Mouse (Mus musculus): ENCODE measurements around the gene P2rx3. TPM values are rescaled to one million over a fixed set of nuclear protein-coding genes. Genes with fewer than 3 reads are reported as not detected.
A peak's percentile ranks its signal among the peaks of the same experiment; 100 is the strongest.

The P2rx3 gene
- total RNA-seq (2021) = under 1 TPM; 0.14 to 0.24 TPM

DNA sequence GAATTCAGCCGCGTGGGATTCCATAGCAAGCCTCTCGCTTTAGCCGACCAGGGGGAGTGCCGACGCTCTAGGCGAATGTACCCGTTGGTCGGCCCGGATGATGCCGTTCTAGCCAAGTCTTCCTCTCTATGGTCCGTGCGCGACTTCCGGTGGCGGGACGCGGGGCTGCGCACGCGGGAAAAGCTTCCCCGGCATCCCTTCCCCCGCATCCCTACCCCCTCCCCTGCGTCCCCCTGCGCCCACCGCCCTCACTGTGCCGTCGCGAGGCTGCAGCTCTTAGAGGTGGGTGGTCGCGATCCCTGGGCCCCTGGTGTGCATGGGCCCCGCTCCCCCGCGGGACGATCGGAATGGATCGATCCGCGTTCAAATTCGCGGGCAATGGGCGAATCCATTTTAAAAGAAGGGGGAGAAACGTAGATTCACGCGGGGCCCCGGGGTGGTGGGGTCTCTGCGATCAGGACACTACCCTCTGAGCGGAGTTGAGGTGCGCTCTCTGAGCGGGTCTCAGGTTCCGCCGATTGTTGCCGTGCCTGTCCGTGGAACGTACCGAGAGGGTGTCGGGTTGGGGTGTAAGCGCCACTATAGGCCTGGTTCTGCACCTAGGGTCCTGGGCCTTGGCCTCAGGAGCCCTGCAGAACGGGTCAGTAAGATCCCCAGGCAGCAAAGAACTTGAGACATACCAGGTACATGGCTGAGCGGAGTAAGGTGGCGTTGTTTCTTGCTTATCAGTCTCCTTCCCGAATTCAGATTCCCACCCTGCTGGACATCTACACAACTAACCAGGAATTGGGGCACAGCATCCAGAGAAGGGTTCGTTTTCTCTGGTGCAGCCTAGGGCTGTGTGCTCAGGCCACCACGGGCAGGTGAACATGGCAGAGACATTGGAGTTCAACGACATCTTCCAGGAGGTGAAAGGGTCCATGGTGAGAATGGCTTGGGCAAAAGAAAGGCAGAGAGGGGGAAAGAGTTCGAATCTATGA, at the start of gene P2rx3, which contains the start of gene Ssrp1:
P2rx3 (minus strand) TSS at position 416 of the 980 bp plus-strand sequence.
Ssrp1 (plus strand) TSS at position 188 of the 980 bp plus-strand sequence.
- peak; percentile 94 for DNase-seq

- no peak for DNase-seq
Measured at GRCm38 (mm10) chr2:85073751-85074150, 36.5 kb upstream of the P2rx3 start.

DNA sequence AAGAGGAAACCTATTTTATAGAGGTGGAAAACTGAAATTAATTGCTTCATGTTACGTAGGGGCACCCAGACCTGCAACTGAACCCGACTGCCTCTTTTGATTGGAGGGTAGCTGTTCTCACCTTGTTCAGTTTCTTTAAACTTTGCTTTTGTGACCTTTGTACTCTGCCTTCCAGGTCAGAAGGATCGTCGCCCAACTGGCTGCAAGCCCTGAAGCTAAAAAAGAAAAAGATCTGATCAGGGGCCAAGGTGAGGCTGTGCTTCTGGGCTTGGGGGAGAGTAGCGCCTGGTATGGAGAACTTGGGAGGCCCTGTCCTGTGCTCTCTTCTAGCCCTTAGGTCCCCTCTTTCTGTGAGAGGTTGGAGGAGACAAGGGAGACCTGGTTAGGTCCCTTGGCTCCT, 34.7 kb upstream of the P2rx3 start:
- DNase-seq = no peak

DNA sequence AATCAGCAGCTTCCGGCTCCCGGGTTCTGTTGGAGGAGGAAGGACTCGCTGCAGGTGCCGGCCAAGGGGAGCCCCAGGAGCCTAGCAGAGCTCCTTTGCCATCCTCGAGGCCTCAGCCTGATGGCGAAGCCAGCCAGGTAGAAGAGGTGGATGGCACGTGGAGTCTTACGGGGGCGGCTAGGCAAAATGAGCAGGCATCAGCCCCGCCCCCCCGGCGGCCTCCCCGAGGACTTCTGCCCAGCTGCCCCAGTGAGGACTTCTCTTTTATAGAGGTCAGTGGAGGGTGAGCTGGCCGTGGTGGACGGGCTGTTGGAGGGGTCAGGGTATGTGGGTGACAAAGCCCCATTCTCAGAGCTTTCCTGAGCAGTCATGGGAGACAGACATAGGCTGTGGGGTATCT, 32.8 kb upstream of the P2rx3 start:
- DNase-seq = no peak

DNA sequence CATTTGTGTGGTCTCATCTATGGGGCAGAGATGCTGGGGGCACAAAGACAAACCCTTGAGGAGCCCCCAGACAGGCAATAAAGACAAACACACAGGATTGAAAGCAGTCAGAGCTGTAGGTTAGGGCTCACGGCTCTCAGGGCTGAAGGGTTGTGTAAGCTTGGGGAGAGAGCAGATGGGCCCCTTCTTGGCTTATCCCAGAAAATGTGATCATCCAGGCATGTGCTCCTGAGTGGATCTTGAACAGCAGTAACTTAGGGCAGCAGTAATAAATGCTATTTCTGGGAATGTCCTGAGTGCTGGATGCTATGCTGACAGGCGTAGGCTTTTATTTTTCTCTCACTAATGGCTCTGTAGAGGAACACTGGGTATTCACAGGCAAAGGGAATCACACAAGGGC, 31.4 kb upstream of the P2rx3 start:
- no peak for DNase-seq

DNA sequence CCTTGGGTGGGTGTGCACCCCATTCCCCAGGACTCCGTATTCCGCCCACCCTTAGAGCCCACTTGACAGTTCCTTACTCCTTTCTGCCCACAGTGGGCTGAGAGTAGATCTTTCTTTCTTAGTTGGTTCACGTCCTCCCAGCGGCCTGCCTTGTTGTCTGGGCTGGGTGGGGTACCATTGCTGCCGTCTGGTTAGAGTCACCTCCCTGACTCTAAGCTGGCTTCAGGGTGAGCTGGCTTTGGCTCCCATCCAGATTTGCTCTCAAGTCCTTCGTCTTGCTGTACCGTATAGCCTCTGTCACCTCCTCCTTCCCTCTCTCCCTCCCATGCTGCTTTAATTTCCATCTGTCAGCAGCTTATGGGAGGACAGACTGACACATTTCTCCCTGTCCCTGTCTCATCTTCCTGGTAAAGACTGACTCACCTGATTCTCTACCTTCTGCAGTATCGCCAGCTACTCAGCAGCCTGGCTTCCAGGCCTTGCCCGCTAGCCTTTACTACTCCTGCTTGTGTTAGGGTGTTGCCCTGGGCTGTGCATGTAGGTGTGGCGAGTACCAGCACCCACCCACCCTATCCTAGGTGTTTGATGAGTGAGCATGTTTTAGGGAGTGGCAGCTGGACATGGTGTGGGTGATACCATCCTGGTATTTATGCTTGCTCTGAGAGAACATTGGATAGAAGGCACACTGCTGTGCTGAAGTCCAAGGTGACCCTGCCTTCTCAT, 30.8 kb upstream of the P2rx3 start:
- no peak for DNase-seq

GRCm38 (mm10) chr2:85066937-85067336, 29.7 kb upstream of the P2rx3 start:
- no peak for DNase-seq

- DNase-seq = peak; percentile 17
Measured at GRCm38 (mm10) chr2:85065141-85065875, 28.0 kb upstream of the P2rx3 start.

DNA sequence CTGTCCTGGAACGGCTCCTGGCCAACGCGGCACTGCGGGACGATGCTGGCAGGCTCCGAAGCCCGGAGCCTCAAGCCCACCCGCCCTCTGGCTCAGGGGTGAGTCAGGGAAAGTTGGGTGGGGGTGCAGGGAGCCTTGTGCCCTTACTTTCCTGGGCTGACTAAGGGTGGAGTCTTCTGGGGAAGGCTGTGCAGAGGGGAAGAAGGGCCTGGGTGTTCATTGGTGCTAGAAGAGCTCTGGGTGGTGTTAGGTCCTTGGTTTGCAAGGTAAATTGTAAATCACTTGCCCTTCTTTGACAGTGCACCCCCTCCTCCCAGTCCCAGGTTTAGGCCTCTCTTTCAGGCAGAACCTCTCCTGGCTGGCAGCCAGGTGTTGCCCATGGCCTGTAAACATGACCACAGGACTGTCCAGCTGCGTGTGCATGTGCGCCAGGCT, 23.9 kb upstream of the P2rx3 start:
- peak; percentile 15 for DNase-seq

GRCm38 (mm10) chr2:85060591-85061060, 23.4 kb upstream of the P2rx3 start:
- DNase-seq = peak; percentile 67

GRCm38 (mm10) chr2:85059677-85060076, 22.4 kb upstream of the P2rx3 start:
- no peak for DNase-seq

DNA sequence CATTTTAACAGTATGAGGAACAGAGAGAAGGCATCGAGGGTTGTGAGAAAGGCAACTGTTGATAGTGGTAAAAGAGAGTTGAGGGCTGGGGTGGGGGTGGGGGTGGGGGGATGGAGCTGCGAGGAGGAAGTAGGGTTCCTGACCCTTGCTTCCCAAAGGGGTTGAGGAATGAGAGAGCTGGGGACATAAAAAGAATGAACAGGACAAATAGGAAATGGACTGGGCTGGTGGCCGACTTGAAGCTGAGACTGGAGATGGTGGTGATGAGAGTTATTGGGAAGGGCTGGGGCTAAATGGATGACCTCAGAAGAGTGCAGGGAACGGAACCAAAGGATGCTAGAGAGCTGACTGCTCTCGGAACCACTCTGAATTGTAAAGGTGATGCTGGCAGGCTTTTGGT, 19.4 kb upstream of the P2rx3 start:
- DNase-seq = no peak

DNA sequence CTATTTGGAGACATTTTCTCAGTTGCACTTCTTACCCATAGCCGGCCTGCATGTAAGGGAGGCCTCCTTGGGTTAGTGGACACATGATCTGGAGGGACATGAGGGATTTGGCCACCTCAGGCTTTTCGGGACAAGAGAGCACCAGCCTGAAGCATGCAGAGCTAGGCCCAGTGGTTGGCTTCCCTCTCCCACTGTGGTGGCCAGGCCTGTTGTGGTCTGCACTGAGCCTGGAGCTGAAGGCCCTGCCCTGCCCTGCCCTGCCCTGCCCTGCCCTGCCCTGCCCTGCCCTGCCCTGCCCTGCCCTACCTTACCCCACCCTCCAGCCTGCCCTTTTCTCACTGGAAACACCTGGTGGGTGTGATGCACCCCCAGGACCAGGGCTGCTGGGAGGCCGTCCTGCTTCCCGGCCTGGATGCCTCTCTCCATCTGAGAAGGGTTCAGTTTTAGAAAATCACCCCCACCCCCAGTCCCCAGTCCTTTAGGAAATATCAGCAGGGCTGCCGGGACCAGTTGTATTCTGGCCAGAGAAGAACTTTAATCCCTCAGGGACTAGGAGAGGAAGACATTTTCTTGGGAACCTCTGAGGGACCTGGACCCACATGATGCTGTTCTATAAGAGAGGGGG, 16.0 kb upstream of the P2rx3 start:
- no peak for DNase-seq

DNA sequence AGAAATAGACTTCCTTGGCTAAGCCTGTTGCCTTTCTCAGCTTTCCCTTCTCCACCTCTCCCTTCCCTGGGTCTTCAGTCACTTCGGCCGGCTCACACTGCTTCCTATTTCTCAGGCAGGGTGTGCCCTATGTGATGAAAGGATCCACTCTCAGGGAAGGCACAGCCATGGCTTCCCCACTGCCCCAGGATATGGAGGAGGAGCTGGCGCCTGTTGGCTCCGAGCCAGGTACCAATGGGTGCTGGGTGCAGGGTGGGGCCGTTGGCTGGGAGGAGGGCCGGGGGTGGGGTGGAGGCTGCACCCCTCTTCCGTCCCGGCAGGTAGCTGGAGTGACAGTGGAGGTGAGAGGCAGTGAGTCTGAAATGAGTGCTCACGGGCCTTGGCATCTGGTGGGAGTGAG, 13.5 kb upstream of the P2rx3 start:
- DNase-seq = peak; percentile 65

DNA sequence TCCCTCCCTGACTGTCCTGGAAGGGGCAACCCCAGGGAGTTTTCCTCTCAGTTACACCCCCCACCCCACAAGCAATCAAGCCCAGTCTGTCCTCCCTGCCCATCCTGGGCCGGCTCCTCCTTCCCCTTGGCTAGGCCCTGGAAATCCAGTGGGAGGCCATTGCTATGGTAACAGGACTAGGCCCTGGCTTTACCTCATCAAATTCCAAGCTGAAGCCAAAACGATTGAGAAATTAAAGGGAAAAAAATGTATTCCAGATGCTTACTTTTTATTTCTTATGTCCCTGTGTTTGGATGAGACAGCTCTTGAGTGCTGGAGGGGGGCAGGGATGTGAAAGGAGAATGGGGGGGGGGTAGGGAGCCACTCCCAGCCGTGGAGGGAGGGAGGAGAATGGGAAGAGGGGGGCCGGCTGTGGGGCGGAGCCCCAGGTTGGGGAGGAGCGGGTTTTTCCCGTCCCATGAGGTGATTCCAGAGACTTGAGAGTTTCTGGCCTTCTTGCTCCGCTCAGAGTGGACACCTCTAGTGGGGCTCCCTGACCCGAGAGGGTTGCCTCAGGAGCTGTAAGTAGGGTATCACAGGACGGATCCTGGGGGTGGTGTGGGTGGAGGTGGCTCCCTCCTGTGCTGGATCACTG, 12.9 kb upstream of the P2rx3 start:
- DNase-seq = peak; percentile 81

DNA sequence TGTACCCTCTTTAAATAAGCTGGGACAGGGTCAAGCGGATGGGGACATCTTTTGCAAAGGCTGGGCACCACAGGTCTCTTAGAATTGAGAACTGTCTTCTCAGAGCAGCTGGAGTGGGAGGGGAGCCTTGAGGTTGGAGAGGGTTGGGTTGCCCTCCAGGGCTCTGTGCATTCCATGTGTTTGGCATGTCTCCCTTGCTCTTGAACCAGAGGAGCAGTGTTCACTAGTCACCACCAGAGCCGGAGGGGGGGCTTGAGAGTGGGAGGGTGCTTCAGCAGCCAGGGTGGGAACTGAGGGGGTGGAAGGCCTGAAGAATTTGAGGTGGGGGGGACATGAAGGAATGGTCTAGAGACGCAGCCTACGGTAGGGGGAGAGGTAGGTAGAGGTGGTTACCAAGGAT, 12.0 kb upstream of the P2rx3 start:
- peak; percentile 46 for DNase-seq

DNA sequence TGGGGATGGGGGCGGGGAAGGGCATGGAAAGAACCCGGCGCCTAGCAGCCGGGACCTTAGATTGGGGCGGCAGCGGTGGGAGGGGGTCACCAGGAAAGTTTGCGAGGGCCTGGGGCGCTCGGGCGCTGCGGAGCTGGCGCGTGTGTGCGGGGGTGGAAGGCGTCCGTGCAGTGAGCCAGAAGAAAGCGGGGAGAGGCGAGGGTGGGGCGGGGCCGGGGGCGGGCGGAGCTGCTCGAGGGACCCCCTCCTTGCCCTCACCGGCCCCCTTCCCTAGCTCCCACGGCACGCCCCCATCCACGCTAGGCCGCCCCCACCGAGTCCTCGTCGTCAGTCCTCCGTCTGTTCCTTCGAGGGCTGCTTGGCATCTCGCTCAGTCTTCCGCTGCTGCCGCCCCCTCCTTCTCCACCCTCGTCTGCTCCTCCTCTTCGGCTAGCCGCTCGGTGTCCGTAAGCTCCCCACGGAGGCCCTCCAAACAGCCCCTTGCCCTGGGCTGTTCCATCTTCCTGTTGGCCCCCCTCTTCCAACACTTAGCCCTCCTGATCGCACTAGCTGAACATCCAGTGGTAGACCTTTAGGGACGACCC, 11.0 kb upstream of the P2rx3 start:
- peak; percentile 81 for DNase-seq

- DNase-seq = peak; percentile 97
Measured at GRCm38 (mm10) chr2:85047596-85048167, 10.4 kb upstream of the P2rx3 start, which contains the start of gene Tnks1bp1. Gene Tnks1bp1 (plus strand): TSS chr2:85048022.

DNA sequence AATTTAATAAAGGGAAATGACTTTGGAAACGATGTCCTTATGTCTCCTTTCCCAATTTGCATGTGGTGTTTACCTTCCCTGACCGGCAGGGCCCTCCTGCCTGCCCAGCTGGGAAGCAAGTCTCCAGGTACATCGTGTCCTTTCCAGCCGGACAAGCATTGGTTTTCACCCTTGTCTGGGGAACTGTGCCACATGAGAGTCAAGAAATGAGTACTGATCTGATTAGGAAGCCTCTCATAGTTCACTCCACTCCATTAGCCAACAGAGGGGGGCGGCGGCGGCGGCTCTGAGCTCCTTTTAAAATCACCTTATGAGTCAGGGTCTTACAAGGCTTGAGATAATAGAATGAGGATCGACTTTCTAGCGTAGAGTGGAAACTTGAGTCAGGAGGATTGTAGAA, 9.8 kb upstream of the P2rx3 start:
- DNase-seq = no peak

GRCm38 (mm10) chr2:85046222-85046621, 9.0 kb upstream of the P2rx3 start:
- DNase-seq = no peak

DNA sequence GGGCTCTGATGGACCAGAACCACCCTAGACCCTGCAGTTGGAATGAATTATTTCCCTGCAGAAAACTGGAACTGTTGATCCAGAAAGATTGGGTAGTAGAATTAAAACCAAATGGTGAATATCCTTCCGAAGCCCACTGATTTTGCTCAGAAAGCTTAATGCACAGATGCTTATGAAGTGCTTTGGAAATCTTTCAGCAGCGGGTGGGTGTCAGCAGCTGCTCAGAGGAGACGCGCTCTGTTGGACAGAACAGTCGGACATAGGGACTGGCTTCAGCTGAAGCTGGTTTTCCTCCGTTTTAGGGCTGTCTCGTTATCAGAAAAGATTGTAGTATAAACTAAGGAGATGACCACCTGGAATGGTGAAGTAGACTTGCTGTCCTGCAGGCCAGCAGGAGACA, 6.4 kb upstream of the P2rx3 start:
- DNase-seq = no peak
